9 mouse cellular contexts compared by ENCODE assay signal in the genomic region with DNA sequence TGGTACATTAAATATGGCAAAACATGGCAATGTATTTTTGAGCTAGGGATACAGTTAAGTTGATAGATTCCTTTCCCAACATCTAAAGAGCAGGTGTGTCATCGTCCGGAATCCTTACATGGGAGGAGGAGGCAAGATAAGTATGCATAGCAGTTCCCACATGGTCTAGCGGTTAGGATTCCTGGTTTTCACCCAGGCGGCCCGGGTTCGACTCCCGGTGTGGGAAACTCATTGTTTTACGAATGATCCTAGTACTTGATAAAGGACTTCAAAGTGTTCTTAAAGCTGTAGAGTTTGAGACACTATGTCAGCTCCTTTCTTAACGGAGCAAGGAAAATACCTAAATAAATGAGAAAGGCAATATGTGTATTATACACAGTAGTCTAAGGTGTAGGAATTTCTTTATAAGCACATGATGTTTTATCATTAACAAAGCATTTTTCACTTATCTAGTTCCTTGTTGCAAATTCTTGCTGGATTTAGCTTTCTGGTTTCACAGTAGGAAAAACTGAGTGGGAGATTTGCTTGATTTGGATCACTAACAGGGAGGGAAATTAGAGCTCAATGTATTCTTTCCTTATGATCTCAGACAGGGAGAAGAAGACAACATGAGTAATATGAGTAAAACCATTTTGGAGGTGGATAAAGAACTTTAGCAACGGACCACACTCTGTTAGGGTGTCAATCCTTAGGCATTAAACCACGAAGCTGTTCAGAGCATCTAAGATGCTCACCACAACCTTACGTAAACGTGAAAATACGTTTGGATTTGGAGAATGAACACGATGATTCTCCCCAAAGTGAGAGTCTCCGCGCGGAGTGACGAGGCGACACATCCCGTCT. TPM values are rescaled to one million over a fixed set of nuclear protein-coding genes. Genes with fewer than 3 reads are reported as not detected.
DNase-seq lines count a peak whose midpoint lies in the region; ATAC-seq and TF ChIP-seq lines count a peak whose summit lies in the region.
"Had no signal": no experiment of that assay in that cellular context is flagged by ENCODE, and none has a peak within 500 bp of the region (broad histone marks: within the 10 kb centered on the region; RNA-seq: fewer than 3 reads in every experiment).

No protein-coding gene starts in this region.

- H3K9me3 ChIP-seq in ES-E14 (ENCODE audit: control insufficient read depth, insufficient read depth, low read depth, low read length): no peaks in the 10 kb centered on the region
- H3K9me3 ChIP-seq in forebrain, embryonic 12.5 days: no peaks in the 10 kb centered on the region
- H3K9me3 ChIP-seq in liver, embryonic 15.5 days (replicated peaks): no peaks in the 10 kb centered on the region
- H3K9me3 ChIP-seq in neural tube, embryonic 14.5 days (ENCODE audit: control insufficient read depth, low read length): no peaks in the 10 kb centered on the region

- H3K36me3 ChIP-seq in ES-E14 (ENCODE audit: control insufficient read depth, insufficient read depth, low read length, poor library complexity, severe bottlenecking): no peaks in the 10 kb centered on the region
- no peaks in the 10 kb centered on the region for H3K36me3 ChIP-seq in forebrain, embryonic 12.5 days (replicated peaks)
- H3K36me3 ChIP-seq in liver, embryonic 15.5 days (replicated peaks): no peaks in the 10 kb centered on the region
- H3K36me3 ChIP-seq in neural tube, embryonic 14.5 days (ENCODE audit: control insufficient read depth, insufficient read depth, low read length): no peaks in the 10 kb centered on the region

- ATAC-seq in forebrain, embryonic 12.5 days (ENCODE audit: low FRiP score): peak; percentile 68
- ATAC-seq in liver, embryonic 15.5 days (ENCODE audit: insufficient read depth): peak; percentile 17; the same call in 1 of the 2 replicates
- peak; percentile 87 for ATAC-seq in neural tube, embryonic 14.5 days (ENCODE audit: low read depth)

- peak overlapping the region; percentile 49 to 55 for H3K4me3 ChIP-seq in ES-E14 (ENCODE audit: insufficient read depth in 1 of 2, low read depth in 1 of 2, low read length in 2 of 2, poor library complexity in 1 of 2, severe bottlenecking in 1 of 2)
- H3K4me3 ChIP-seq in forebrain, embryonic 12.5 days (replicated peaks): peak overlapping the region; percentile 56
- peak overlapping the region; percentile 73 for H3K4me3 ChIP-seq in liver, embryonic 15.5 days (replicated peaks)
- H3K4me3 ChIP-seq in neural tube, embryonic 14.5 days (ENCODE audit: low read depth, low read length): peak overlapping the region; percentile 51

- H3K4me1 ChIP-seq in ES-E14 (ENCODE audit: control insufficient read depth in 2 of 2, insufficient read depth in 2 of 2, low read length in 2 of 2, poor library complexity in 1 of 2): peaks cover 2 to 11% of the 10 kb centered on the region in 2 experiments; a peak in 3 of 4 replicates
- peaks cover 21% of the 10 kb centered on the region for H3K4me1 ChIP-seq in forebrain, embryonic 12.5 days
- H3K4me1 ChIP-seq in liver, embryonic 15.5 days (replicated peaks): peaks cover 69% of the 10 kb centered on the region
- H3K4me1 ChIP-seq in neural tube, embryonic 14.5 days (ENCODE audit: control insufficient read depth, insufficient read depth, low read length): peaks cover 10% of the 10 kb centered on the region

- H3K4me2 ChIP-seq in forebrain, embryonic 12.5 days: peak overlapping the region; percentile 71
- peak overlapping the region; percentile 90 for H3K4me2 ChIP-seq in liver, embryonic 15.5 days
- peak overlapping the region; percentile 79 for H3K4me2 ChIP-seq in neural tube, embryonic 14.5 days (ENCODE audit: low read depth, low read length)

- no peak overlapping the region for H3K27ac ChIP-seq in ES-E14 (ENCODE audit: insufficient read depth, low read depth, low read length, poor library complexity, severe bottlenecking)
- no peak overlapping the region for H3K27ac ChIP-seq in forebrain, embryonic 12.5 days
- H3K27ac ChIP-seq in liver, embryonic 15.5 days (replicated peaks): peak overlapping the region; percentile 88
- no peak overlapping the region for H3K27ac ChIP-seq in neural tube, embryonic 14.5 days (ENCODE audit: low read depth, low read length)

- in situ Hi-C loops in ES-E14 (cut with MboI; ENCODE audit: low sequenced_read_pairs in 2 of 2, unreplicated experiment in 2 of 2): no loop called here

- peaks cover 18% of the 10 kb centered on the region for H3K27me3 ChIP-seq in forebrain, embryonic 12.5 days
- H3K27me3 ChIP-seq in liver, embryonic 15.5 days: no peaks in the 10 kb centered on the region
- peaks cover 2% of the 10 kb centered on the region; the same call in 1 of the 2 replicates for H3K27me3 ChIP-seq in neural tube, embryonic 14.5 days (ENCODE audit: control insufficient read depth, insufficient read depth, low read length)

- intact Hi-C loops in heart, postnatal 10 days (cut with DNase I): no loop called here

- peak overlapping the region; percentile 26 for H3K9ac ChIP-seq in ES-E14 (ENCODE audit: insufficient read depth, low read depth, low read length, poor library complexity, severe bottlenecking)
- peak overlapping the region; percentile 56 for H3K9ac ChIP-seq in forebrain, embryonic 12.5 days
- H3K9ac ChIP-seq in liver, embryonic 15.5 days: peak overlapping the region; percentile 81
- H3K9ac ChIP-seq in neural tube, embryonic 14.5 days (replicated peaks; ENCODE audit: low read depth, low read length): peak overlapping the region; percentile 56

- under 1% methylated on average over 21 of the region's 21 CpGs for WGBS in forebrain, embryonic 12.5 days
- WGBS in liver, embryonic 15.5 days (ENCODE audit: insufficient replicate concordance): under 1% methylated on average over 21 of the region's 21 CpGs
- WGBS in neural tube, embryonic 14.5 days: under 1% methylated on average over 21 of the region's 21 CpGs

- DNase-seq in ES-E14 (ENCODE audit: low read depth, low spot score): peak; percentile 79
- DNase-seq in c-Kit-positive CD71-positive TER-119-positive erythroid progenitor cells, embryonic 14.5 days (ENCODE audit: low spot score): peak; percentile 87
- peak; percentile 72 to 77 for DNase-seq in heart, postnatal 10 days
- peak; percentile 79 to 82 for DNase-seq in kidney, postnatal 4 days
- peak; percentile 19 to 62 for DNase-seq in thymus, adult 18-20 months

TF ChIP-seq in ES-E14, 5 proteins besides CTCF, POLR2A, EP300 and RAD21:
- peak; percentile 84 for TF ChIP-seq MAFK (IDR thresholded peaks at IDR 0.05; ENCODE audit: insufficient read depth, low read depth, low read length)
- no peak for TF ChIP-seq ZC3H11A (IDR thresholded peaks at IDR 0.05; ENCODE audit: borderline replicate concordance, low read depth, low read length)
- TF ChIP-seq HCFC1 (IDR thresholded peaks at IDR 0.05; ENCODE audit: borderline replicate concordance, insufficient read depth, low read length): no peak
TF ChIP-seq in ES-E14: peak in this region for 1.

RNA-seq across cellular contexts. Expression of gene Btn1a1, which starts 2.1 kb away (rescaled TPM):
- 0.11 and 0.62 TPM in 2 replicates for total RNA-seq in ES-E14 (2012; rRNA removed)
- 0.18 and 0.36 TPM in 2 replicates for polyA plus RNA-seq in forebrain, embryonic 12.5 days (2016; fragmentation: Nextera tagmentation; extraction: Ambion mirVana)
- not detected for total RNA-seq in heart, postnatal 10 days (2021)
- polyA plus RNA-seq in liver, embryonic 15.5 days (2015; fragmentation: Nextera tagmentation; extraction: Ambion mirVana): 1.6 and 2.1 TPM in 2 replicates
- 0.17 TPM in 1 of 2 replicates, not detected in the other for polyA plus RNA-seq in neural tube, embryonic 14.5 days (2014; fragmentation: Nextera tagmentation; extraction: Ambion mirVana)

RNA-seq across cellular contexts. Expression of gene Btn2a2, which starts 25.1 kb away (rescaled TPM):
- 0.95 and 1.5 TPM in 2 replicates for total RNA-seq in ES-E14 (2012; rRNA removed)
- polyA plus RNA-seq in forebrain, embryonic 12.5 days (2016; fragmentation: Nextera tagmentation; extraction: Ambion mirVana): 0.23 and 0.36 TPM in 2 replicates
- not detected for total RNA-seq in heart, postnatal 10 days (2021)
- not detected in 2 replicates for polyA plus RNA-seq in liver, embryonic 15.5 days (2015; fragmentation: Nextera tagmentation; extraction: Ambion mirVana)
- not detected in 2 replicates for polyA plus RNA-seq in neural tube, embryonic 14.5 days (2014; fragmentation: Nextera tagmentation; extraction: Ambion mirVana)
- total RNA-seq: hematopoietic stem cell, adult 5-6 weeks had no signal

RNA-seq across cellular contexts. Expression of gene Abt1, which starts 39.9 kb away (rescaled TPM):
- 10.5 and 15.5 TPM in 2 replicates for total RNA-seq in ES-E14 (2012; rRNA removed)
- polyA plus RNA-seq in forebrain, embryonic 12.5 days (2016; fragmentation: Nextera tagmentation; extraction: Ambion mirVana): 13.0 and 13.2 TPM in 2 replicates
- 1 to 10 TPM; 5.3 to 5.6 TPM for total RNA-seq in heart, postnatal 10 days (2021)
- polyA plus RNA-seq in liver, embryonic 15.5 days (2015; fragmentation: Nextera tagmentation; extraction: Ambion mirVana): 5.1 and 5.2 TPM in 2 replicates
- polyA plus RNA-seq in neural tube, embryonic 14.5 days (2014; fragmentation: Nextera tagmentation; extraction: Ambion mirVana): 8.8 and 9.5 TPM in 2 replicates

Comparison
In these comparisons a context has a peak if more than half of its experiments do, and no peak if none do; other contexts are left out.
1. H3K9ac ChIP-seq: peak in every context shown above with its lines; median percentile 81 in liver, embryonic 15.5 days; 56 in forebrain, embryonic 12.5 days; 56 in neural tube, embryonic 14.5 days; 26 in ES-E14.
2. ATAC-seq: peak in every context shown above with its lines; median percentile 87 in neural tube, embryonic 14.5 days; 68 in forebrain, embryonic 12.5 days; 17 in liver, embryonic 15.5 days.